Mouse (Mus musculus): ENCODE data around the gene Tmigd3. TPM values are rescaled to one million over a fixed set of nuclear protein-coding genes. Genes with fewer than 3 reads are reported as not detected.

The Tmigd3 gene
- total and polyA plus RNA-seq, 3 experiments = 0.31 TPM; not detected in 2

GRCm38 (mm10) chr3:105959585-105959984, 88.9 kb downstream of the Tmigd3 start:
- Histone ChIP-seq H3K27ac (peak overlapping the region; percentile 77), H3K9ac (ENCODE audit: low read depth, low read length) (peak overlapping the region; percentile 84), H3K4me1 (ENCODE audit: control insufficient read depth, insufficient read depth, low read length) (peaks cover 5% of the 10 kb centered on the region), H3K79me2 (replicated peaks; ENCODE audit: control insufficient read depth, insufficient read depth, low read length) (peaks cover 4% of the 10 kb centered on the region), H3K4me3 (peak overlapping the region; percentile 78), H3K36me3 (ENCODE audit: control insufficient read depth, insufficient read depth, low read length) (peaks cover 31% of the 10 kb centered on the region), H3K27me3 (ENCODE audit: control insufficient read depth, insufficient read depth, low read length) (no peaks in the 10 kb centered on the region)
- no peak for DNase-seq
- no peak for TF ChIP-seq CTCF (IDR thresholded peaks at IDR 0.05)
- no peak for TF ChIP-seq EP300 (IDR thresholded peaks at IDR 0.05; ENCODE audit: insufficient read depth, low read depth, low read length)
- TF ChIP-seq POLR2A (IDR thresholded peaks at IDR 0.05; ENCODE audit: insufficient read depth, low read depth, low read length) = no peak
- WGBS = under 1% methylated on average over 26 of the region's 26 CpGs
- intact Hi-C loops (cut with DNase I) = loop anchor here (5.0 kb wide), 1 partner anchor 272 kb away; the partner anchor contains the start of gene Ddx20

DNA sequence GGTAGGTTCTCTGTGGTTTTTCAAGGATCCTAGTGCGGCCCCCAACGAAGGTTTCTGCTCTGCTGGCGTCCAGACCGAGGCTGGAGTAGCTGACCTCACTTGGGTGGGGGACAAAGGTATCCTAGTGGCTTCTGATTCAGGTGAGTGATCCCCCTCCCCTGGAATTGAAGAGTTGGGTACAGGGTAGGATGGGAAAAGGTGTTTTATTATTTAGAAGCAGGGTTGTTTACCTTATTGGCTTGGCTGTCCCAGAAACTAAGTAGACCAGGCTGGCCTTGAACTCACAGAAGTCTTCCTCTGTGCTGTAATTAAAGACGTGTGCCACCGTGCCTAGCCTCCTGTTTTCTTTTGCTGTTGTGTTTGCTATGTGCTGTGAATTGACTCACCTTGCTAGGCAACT, 89.3 kb downstream of the Tmigd3 start, which contains the start of gene Atp5f1:
Gene Atp5f1, minus strand, starts transcription at position 101 of the 400 bp plus-strand sequence.
- 9% methylated on average over 6 of the region's 6 CpGs for WGBS
- Histone ChIP-seq H3K4me3 (peak within 1 kb of the TSS; percentile 78), H3K36me3 (ENCODE audit: control insufficient read depth, insufficient read depth, low read length) (peaks cover 27% of the 10 kb centered on the region), H3K4me1 (ENCODE audit: control insufficient read depth, insufficient read depth, low read length) (peaks cover 5% of the 10 kb centered on the region), H3K27ac (peak within 1 kb of the TSS; percentile 95), H3K9ac (ENCODE audit: low read depth, low read length) (peak within 1 kb of the TSS; percentile 96), H3K79me2 (replicated peaks; ENCODE audit: control insufficient read depth, insufficient read depth, low read length) (peaks cover 4% of the 10 kb centered on the region), H3K27me3 (ENCODE audit: control insufficient read depth, insufficient read depth, low read length) (no peaks in the 10 kb centered on the region)
- intact Hi-C loops (cut with DNase I) = loop anchor here (5.0 kb wide), 1 partner anchor 273 kb away; the partner anchor contains the start of gene Ddx20
- TF ChIP-seq EP300 (IDR thresholded peaks at IDR 0.05; ENCODE audit: insufficient read depth, low read depth, low read length) = no peak
- TF ChIP-seq CTCF (IDR thresholded peaks at IDR 0.05) = no peak
- TF ChIP-seq POLR2A (IDR thresholded peaks at IDR 0.05; ENCODE audit: insufficient read depth, low read depth, low read length) = no peak
- no peak for DNase-seq

GRCm38 (mm10) chr3:105960700-105961099, 90.0 kb downstream of the Tmigd3 start:
- TF ChIP-seq EP300 (IDR thresholded peaks at IDR 0.05; ENCODE audit: insufficient read depth, low read depth, low read length) (no peak), CTCF (IDR thresholded peaks at IDR 0.05) (peak; percentile 51), POLR2A (IDR thresholded peaks at IDR 0.05; ENCODE audit: insufficient read depth, low read depth, low read length) (no peak)
- WGBS = 97% methylated on average over 2 of the region's 2 CpGs
- H3K4me3 ChIP-seq = no peak overlapping the region
- DNase-seq = no peak
- no peak overlapping the region for H3K27ac ChIP-seq
- H3K36me3 ChIP-seq (ENCODE audit: control insufficient read depth, insufficient read depth, low read length) = peaks cover 25% of the 10 kb centered on the region
- peaks cover 4% of the 10 kb centered on the region for H3K79me2 ChIP-seq (replicated peaks; ENCODE audit: control insufficient read depth, insufficient read depth, low read length)
- H3K9ac ChIP-seq (ENCODE audit: low read depth, low read length) = no peak overlapping the region
- intact Hi-C loops (cut with DNase I) = no loop called here
- H3K4me1 ChIP-seq (ENCODE audit: control insufficient read depth, insufficient read depth, low read length) = peaks cover 5% of the 10 kb centered on the region
- H3K27me3 ChIP-seq (ENCODE audit: control insufficient read depth, insufficient read depth, low read length) = no peaks in the 10 kb centered on the region

- H3K27ac ChIP-seq = no peak overlapping the region
- no peak overlapping the region for H3K4me3 ChIP-seq
- no peaks in the 10 kb centered on the region for H3K4me1 ChIP-seq (ENCODE audit: control insufficient read depth, insufficient read depth, low read length)
- H3K79me2 ChIP-seq (replicated peaks; ENCODE audit: control insufficient read depth, insufficient read depth, low read length) = no peaks in the 10 kb centered on the region
- no peaks in the 10 kb centered on the region for H3K27me3 ChIP-seq (ENCODE audit: control insufficient read depth, insufficient read depth, low read length)
- H3K36me3 ChIP-seq (ENCODE audit: control insufficient read depth, insufficient read depth, low read length) = peaks cover 5% of the 10 kb centered on the region
- no peak for DNase-seq
- TF ChIP-seq POLR2A (IDR thresholded peaks at IDR 0.05; ENCODE audit: insufficient read depth, low read depth, low read length) (no peak), CTCF (IDR thresholded peaks at IDR 0.05) (no peak), EP300 (IDR thresholded peaks at IDR 0.05; ENCODE audit: insufficient read depth, low read depth, low read length) (no peak)
- no peak overlapping the region for H3K9ac ChIP-seq (ENCODE audit: low read depth, low read length)
- 85% methylated on average over 5 of the region's 5 CpGs for WGBS
- intact Hi-C loops (cut with DNase I) = no loop called here
Observed at GRCm38 (mm10) chr3:105971831-105972446, 101.2 kb downstream of the Tmigd3 start.

DNA sequence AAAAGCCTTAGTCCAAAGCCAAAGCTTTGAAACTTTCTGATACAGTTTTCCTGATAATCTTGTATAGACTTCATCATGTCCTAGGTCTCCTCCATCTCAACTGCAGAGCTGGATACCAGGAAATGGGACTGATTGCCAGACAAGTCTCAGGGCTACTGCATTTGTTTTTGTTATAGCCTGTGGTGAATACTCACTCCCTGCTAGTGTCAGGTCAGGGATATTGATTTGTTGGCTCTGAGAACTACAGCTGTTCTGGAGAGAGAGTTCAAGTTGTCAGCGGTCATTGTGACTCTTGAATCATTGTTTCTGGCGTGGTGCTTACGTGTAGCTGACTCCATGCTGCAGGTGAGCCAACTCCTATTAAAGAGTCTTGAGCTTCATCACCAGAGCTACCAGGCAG, 102.7 kb downstream of the Tmigd3 start, which contains the start of gene Ovgp1:
Gene Ovgp1, plus strand, starts transcription at position 301 of the 400 bp plus-strand sequence.
- H3K4me1 ChIP-seq (ENCODE audit: control insufficient read depth, insufficient read depth, low read length) = no peaks in the 10 kb centered on the region
- intact Hi-C loops (cut with DNase I) = no loop called here
- TF ChIP-seq POLR2A (IDR thresholded peaks at IDR 0.05; ENCODE audit: insufficient read depth, low read depth, low read length) (no peak), CTCF (IDR thresholded peaks at IDR 0.05) (no peak), EP300 (IDR thresholded peaks at IDR 0.05; ENCODE audit: insufficient read depth, low read depth, low read length) (no peak)
- H3K79me2 ChIP-seq (replicated peaks; ENCODE audit: control insufficient read depth, insufficient read depth, low read length) = no peaks in the 10 kb centered on the region
- no peak for DNase-seq
- WGBS = 72% methylated on average over 3 of the region's 3 CpGs
- H3K9ac ChIP-seq (ENCODE audit: low read depth, low read length) = no peak within 1 kb of the TSS
- no peak within 1 kb of the TSS for H3K27ac ChIP-seq
- no peak within 1 kb of the TSS for H3K4me3 ChIP-seq
- H3K27me3 ChIP-seq (ENCODE audit: control insufficient read depth, insufficient read depth, low read length) = no peaks in the 10 kb centered on the region
- peaks cover under 1% of the 10 kb centered on the region for H3K36me3 ChIP-seq (ENCODE audit: control insufficient read depth, insufficient read depth, low read length)

Other genes starting within 250 kb of the Tmigd3 start
- gene Ddx20, start 183.3 kb upstream of the Tmigd3 start, total RNA-seq (2021) = 10 to 100 TPM in 1 of 2 experiments, 1 to 10 TPM in 1; 9.2 to 12.3 TPM
- 4.1 and 6.5 TPM in 2 replicates for gene Ddx20, start 183.3 kb upstream of the Tmigd3 start, polyA plus RNA-seq (2012; rRNA removed)
- 10 to 100 TPM; 16.1 to 16.2 TPM for gene Inka2, start 166.3 kb upstream of the Tmigd3 start, total RNA-seq (2021)
- 11.5 and 22.4 TPM in 2 replicates for gene Inka2, start 166.3 kb upstream of the Tmigd3 start, polyA plus RNA-seq (2012; rRNA removed)
- gene Rap1a, start 69.6 kb upstream of the Tmigd3 start, total RNA-seq (2021) = 100 to 1,000 TPM; 101 to 113 TPM
- 12.8 and 34.5 TPM in 2 replicates for gene Rap1a, start 69.6 kb upstream of the Tmigd3 start, polyA plus RNA-seq (2012; rRNA removed)
- gene Adora3, start within 50 bp of the Tmigd3 start, total RNA-seq (2021) = not detected
- 0.37 and 0.94 TPM in 2 replicates for gene Adora3, start within 50 bp of the Tmigd3 start, polyA plus RNA-seq (2012; rRNA removed)
- 1 to 10 TPM in 1 of 2 experiments, under 1 TPM in 1; 0.97 to 2.3 TPM for gene I830077J02Rik, start 61.8 kb downstream of the Tmigd3 start, total RNA-seq (2021)
- gene I830077J02Rik, start 61.8 kb downstream of the Tmigd3 start, polyA plus RNA-seq (2012; rRNA removed) = 0.72 and 0.76 TPM in 2 replicates
- gene Wdr77, start 88.5 kb downstream of the Tmigd3 start, total RNA-seq (2021) = 10 to 100 TPM; 37.8 to 39.6 TPM
- 40.9 and 58.5 TPM in 2 replicates for gene Wdr77, start 88.5 kb downstream of the Tmigd3 start, polyA plus RNA-seq (2012; rRNA removed)
- gene Atp5f1, start 89.2 kb downstream of the Tmigd3 start, total RNA-seq (2021) = 1,000 to 10,000 TPM; 1,076 to 1,219 TPM
- gene Atp5f1, start 89.2 kb downstream of the Tmigd3 start, polyA plus RNA-seq (2012; rRNA removed) = 478 and 1,133 TPM in 2 replicates
- under 1 TPM; 0.16 to 0.34 TPM for gene Ovgp1, start 102.8 kb downstream of the Tmigd3 start, total RNA-seq (2021)
- gene Ovgp1, start 102.8 kb downstream of the Tmigd3 start, polyA plus RNA-seq (2012; rRNA removed) = 0.98 and 1.4 TPM in 2 replicates
- gene Pifo, start 143.7 kb downstream of the Tmigd3 start, total RNA-seq (2021) = not detected
- 0.20 TPM in 1 of 2 replicates, not detected in the other for gene Pifo, start 143.7 kb downstream of the Tmigd3 start, polyA plus RNA-seq (2012; rRNA removed)
- not detected for gene Chil5, start 161.9 kb downstream of the Tmigd3 start, total RNA-seq (2021)
- 0.12 TPM in 1 of 2 replicates, not detected in the other for gene Chil5, start 161.9 kb downstream of the Tmigd3 start, polyA plus RNA-seq (2012; rRNA removed)
- gene Chia1, start 242.3 kb downstream of the Tmigd3 start, total RNA-seq (2021) = not detected
- gene Chia1, start 242.3 kb downstream of the Tmigd3 start, polyA plus RNA-seq (2012; rRNA removed) = 0.31 TPM in 1 of 2 replicates, not detected in the other

Data from heart, adult 2 months (tissue).